Mouse (Mus musculus) monocyte, adult 5-6 weeks (primary cell): ENCODE measurements around the gene Zbtb32. TPM values are rescaled to one million over a fixed set of nuclear protein-coding genes. Genes with fewer than 3 reads are reported as not detected.

Experiments used
- ATAC-seq: fragments of 153-309, 156-312 bp; replicated peaks from 2 replicates; pipeline ENCODE4 v1.8.0; 2017; ENCODE audit warnings: mild to moderate bottlenecking; ENCODE audit not compliant: low TSS enrichment, insufficient number of reproducible peaks, severe bottlenecking, poor library complexity, low FRiP score
- total RNA-seq: library from RNA; stranded (forward); fragments of 200-1000, 200-491, 200-594 nt; gene quantifications from 3 replicates; pipeline ENCODE4 v1.2.3, GENCODE M21; 2017

The Zbtb32 gene
- total RNA-seq, 1 experiment from 2014 or later = 30.5 TPM

GRCm38 (mm10) chr7:30553021-30553589, 45.6 kb downstream of the Zbtb32 start:
- ATAC-seq = no peak

- ATAC-seq = peak; percentile 90
Observed at GRCm38 (mm10) chr7:30552102-30553020, 46.3 kb downstream of the Zbtb32 start, which contains the start of the genes Hspb6 and Proser3. TSS of gene Hspb6 (plus strand) at chr7:30552178. TSS of gene Proser3 (minus strand) at chr7:30552299.

- ATAC-seq = peak; percentile 29; the same call in 1 of the 2 replicates
Observed at GRCm38 (mm10) chr7:30551445-30552101, 47.1 kb downstream of the Zbtb32 start.

GRCm38 (mm10) chr7:30550603-30551002, 48.1 kb downstream of the Zbtb32 start:
- ATAC-seq = no peak

GRCm38 (mm10) chr7:30549880-30550279, 48.8 kb downstream of the Zbtb32 start:
- ATAC-seq = no peak

GRCm38 (mm10) chr7:30544327-30544726, 54.4 kb downstream of the Zbtb32 start:
- ATAC-seq = no peak

GRCm38 (mm10) chr7:30540572-30540971, 58.1 kb downstream of the Zbtb32 start:
- no peak; the same call in 1 of the 2 replicates for ATAC-seq

Other genes starting within 250 kb of the Zbtb32 start
- not detected in 3 replicates for gene Lrfn3, start 236.1 kb downstream of the Zbtb32 start, total RNA-seq
- 1,651 to 1,754 TPM (median 1,724 TPM) in 3 replicates for gene Tyrobp, start 185.1 kb downstream of the Zbtb32 start, total RNA-seq
- 44.2 to 97.2 TPM (median 67.5 TPM) in 3 replicates for gene Hcst, start 179.1 kb downstream of the Zbtb32 start, total RNA-seq
- 25.9 to 48.3 TPM (median 34.1 TPM) in 3 replicates for gene Nfkbid, start 177.2 kb downstream of the Zbtb32 start, total RNA-seq
- 0.68 TPM in 1 of 3 replicates, not detected in the others for gene Aplp1, start 153.4 kb downstream of the Zbtb32 start, total RNA-seq
- gene Kirrel2, start 141.2 kb downstream of the Zbtb32 start, total RNA-seq = not detected in 3 replicates
- gene Nphs1, start 140.6 kb downstream of the Zbtb32 start, total RNA-seq = not detected in 3 replicates
- not detected in 3 replicates for gene Prodh2, start 105.3 kb downstream of the Zbtb32 start, total RNA-seq
- 0.97 to 1.5 TPM in 2 of 3 replicates, not detected in the other for gene Arhgap33, start 63.8 kb downstream of the Zbtb32 start, total RNA-seq
- 0.19 to 2.7 TPM (median 1.5 TPM) in 3 replicates for gene Hspb6, start 46.7 kb downstream of the Zbtb32 start, total RNA-seq
- gene Proser3, start 46.6 kb downstream of the Zbtb32 start, total RNA-seq = 1.7 to 4.3 TPM (median 3.3 TPM) in 3 replicates
- gene Lin37, start 39.1 kb downstream of the Zbtb32 start, total RNA-seq = 8.1 to 26.1 TPM (median 10.0 TPM) in 3 replicates
- 66.7 to 101 TPM (median 99.2 TPM) in 3 replicates for gene U2af1l4, start 35.6 kb downstream of the Zbtb32 start, total RNA-seq
- 3.5 to 14.5 TPM (median 11.1 TPM) in 3 replicates for gene Gm49396, start 35.6 kb downstream of the Zbtb32 start, total RNA-seq
- gene Psenen, start 35.3 kb downstream of the Zbtb32 start, total RNA-seq = 76.7 to 145 TPM (median 135 TPM) in 3 replicates
- 0.43 TPM in 1 of 3 replicates, not detected in the others for gene Igflr1, start 33.5 kb downstream of the Zbtb32 start, total RNA-seq
- 15.4 to 44.0 TPM (median 23.8 TPM) in 3 replicates for gene Kmt2b, start 10.2 kb downstream of the Zbtb32 start, total RNA-seq
- 1.1 TPM in 1 of 3 replicates, not detected in the others for gene Upk1a, start 13.9 kb upstream of the Zbtb32 start, total RNA-seq
- 424 to 540 TPM (median 506 TPM) in 3 replicates for gene Cox6b1, start 27.2 kb upstream of the Zbtb32 start, total RNA-seq
- not detected in 3 replicates for gene Etv2, start 36.9 kb upstream of the Zbtb32 start, total RNA-seq
- gene Rbm42, start 51.4 kb upstream of the Zbtb32 start, total RNA-seq = 63.9 to 74.7 TPM (median 64.6 TPM) in 3 replicates
- gene Haus5, start 66.1 kb upstream of the Zbtb32 start, total RNA-seq = 5.6 to 20.3 TPM (median 11.0 TPM) in 3 replicates
- not detected in 3 replicates for gene Pmis2, start 72.7 kb upstream of the Zbtb32 start, total RNA-seq
- not detected in 3 replicates for gene 2200002J24Rik, start 100.0 kb upstream of the Zbtb32 start, total RNA-seq
- 0.75 TPM in 1 of 3 replicates, not detected in the others for gene Atp4a, start 113.3 kb upstream of the Zbtb32 start, total RNA-seq
- gene Tmem147, start 130.6 kb upstream of the Zbtb32 start, total RNA-seq = 14.0 to 17.1 TPM (median 17.0 TPM) in 3 replicates
- 0.85 to 1.9 TPM in 2 of 3 replicates, not detected in the other for gene Gapdhs, start 144.8 kb upstream of the Zbtb32 start, total RNA-seq
- 2.3 TPM in 1 of 3 replicates, not detected in the others for gene Sbsn, start 152.6 kb upstream of the Zbtb32 start, total RNA-seq
- not detected in 3 replicates for gene Dmkn, start 164.8 kb upstream of the Zbtb32 start, total RNA-seq
- not detected in 3 replicates for gene Krtdap, start 189.0 kb upstream of the Zbtb32 start, total RNA-seq
- 0.19 to 3.1 TPM (median 1.2 TPM) in 3 replicates for gene Ffar2, start 224.9 kb upstream of the Zbtb32 start, total RNA-seq